7 mouse cellular contexts compared by ENCODE assay signal in genomic region chr13:94174577-94175279, GRCm38 (mm10).
DNase-seq lines count a peak whose midpoint lies in the region; ATAC-seq and TF ChIP-seq lines count a peak whose summit lies in the region.

No protein-coding gene starts in this region.

- H3K27me3 ChIP-seq in lung, embryonic 16.5 days (ENCODE audit: control insufficient read depth, insufficient read depth, low read depth, low read length): no peaks in the 10 kb centered on the region
- no peaks in the 10 kb centered on the region for H3K27me3 ChIP-seq in heart, postnatal 0 days (ENCODE audit: control insufficient read depth, insufficient read depth, low read length)
- H3K27me3 ChIP-seq in megakaryocyte, embryonic 14.5 days (replicated peaks): peaks cover 40% of the 10 kb centered on the region

- peak overlapping the region; percentile 70 for H3K4me2 ChIP-seq in lung, embryonic 16.5 days (ENCODE audit: low read depth, low read length)
- H3K4me2 ChIP-seq in heart, postnatal 0 days (ENCODE audit: low read depth, low read length): peak overlapping the region; percentile 95

- no peak for TF ChIP-seq EP300 in heart, postnatal 0 days (IDR thresholded peaks at IDR 0.05; ENCODE audit: low read depth)

- peak overlapping the region; percentile 51 for H3K4me3 ChIP-seq in lung, embryonic 16.5 days (ENCODE audit: low read length)
- peak overlapping the region; percentile 58 for H3K4me3 ChIP-seq in heart, postnatal 0 days (ENCODE audit: low read depth, low read length)
- H3K4me3 ChIP-seq in megakaryocyte, embryonic 14.5 days (replicated peaks): peak overlapping the region; percentile 90

- no peaks in the 10 kb centered on the region for H3K9me3 ChIP-seq in lung, embryonic 16.5 days (ENCODE audit: control insufficient read depth, low read length)
- H3K9me3 ChIP-seq in heart, postnatal 0 days (replicated peaks; ENCODE audit: control insufficient read depth, low read length): no peaks in the 10 kb centered on the region
- no peaks in the 10 kb centered on the region for H3K9me3 ChIP-seq in megakaryocyte, embryonic 14.5 days

- no peak; the same call in 1 of the 2 replicates for ATAC-seq in lung, embryonic 16.5 days (ENCODE audit: low read depth)
- no peak for ATAC-seq in heart, postnatal 0 days (ENCODE audit: insufficient read depth, low read depth)

- H3K4me1 ChIP-seq in lung, embryonic 16.5 days (replicated peaks; ENCODE audit: control insufficient read depth, insufficient read depth, low read length): peaks cover 27% of the 10 kb centered on the region
- H3K4me1 ChIP-seq in heart, postnatal 0 days (ENCODE audit: control insufficient read depth, insufficient read depth): peaks cover 24% of the 10 kb centered on the region
- H3K4me1 ChIP-seq in megakaryocyte, embryonic 14.5 days: peaks cover 63% of the 10 kb centered on the region

- no peak overlapping the region for H3K27ac ChIP-seq in lung, embryonic 16.5 days (ENCODE audit: low read length)
- no peak overlapping the region for H3K27ac ChIP-seq in heart, postnatal 0 days (ENCODE audit: low read depth)

- H3K9ac ChIP-seq in lung, embryonic 16.5 days (ENCODE audit: low read length): peak overlapping the region; percentile 61
- peak overlapping the region; percentile 51; the same call in 1 of the 2 replicates for H3K9ac ChIP-seq in heart, postnatal 0 days (replicated peaks; ENCODE audit: low read depth, low read length)

- no peak for DNase-seq in lung, postnatal 10 days
- DNase-seq in cerebellum, postnatal 14 days: peak; percentile 66 to 69
- no peak for DNase-seq in heart, postnatal 0 days (ENCODE audit: low spot score)
- DNase-seq in adrenal gland, postnatal 4 days (ENCODE audit: low spot score in 2 of 2): no peak
- no peak for DNase-seq in left cerebral cortex, adult 18-20 months (ENCODE audit: low spot score in 2 of 2)

- TF ChIP-seq CTCF in heart, postnatal 0 days (IDR thresholded peaks at IDR 0.05; ENCODE audit: low read depth): no peak

- no peaks in the 10 kb centered on the region for H3K36me3 ChIP-seq in lung, embryonic 16.5 days (ENCODE audit: control insufficient read depth, insufficient read depth, low read length)
- H3K36me3 ChIP-seq in heart, postnatal 0 days (replicated peaks; ENCODE audit: control insufficient read depth, insufficient read depth, low read length): no peaks in the 10 kb centered on the region
- H3K36me3 ChIP-seq in megakaryocyte, embryonic 14.5 days (replicated peaks; ENCODE audit: low read length): peaks cover 2% of the 10 kb centered on the region

- WGBS in lung, embryonic 16.5 days: 30% methylated on average over 16 of the region's 16 CpGs
- 32% methylated on average over 16 of the region's 16 CpGs for WGBS in heart, postnatal 0 days

Comparison
In these comparisons a context has a peak if more than half of its experiments do, and no peak if none do; other contexts are left out.
1. DNase-seq: peak in cerebellum, postnatal 14 days (2 of 2); none in lung, postnatal 10 days (single experiment), heart, postnatal 0 days (single experiment), adrenal gland, postnatal 4 days (0 of 2) and left cerebral cortex, adult 18-20 months (0 of 2).
2. Peak in every context shown above with its lines, with median percentiles within 50 percentile points of each other: H3K4me3 ChIP-seq.